Mouse (Mus musculus) heart, postnatal 0 days (tissue): ENCODE measurements around the gene Raly. TPM values are rescaled to one million over a fixed set of nuclear protein-coding genes. Genes with fewer than 3 reads are reported as not detected.

Experiments
- ATAC-seq: fragments of 200-750 bp; cut with Nextera tagmentation; 2 replicates; pipeline ENCODE4 v1.8.0; 2017; ENCODE audit warnings: low read depth, moderate number of reproducible peaks, moderate library complexity; ENCODE audit not compliant: insufficient read depth
- DNase-seq: peaks from one replicate; pipeline ENCODE4 v3.0.0-alpha.2; 2016; ENCODE audit warnings: low spot score
- H3K27ac ChIP-seq: fragments of 300-500 bp; sonication (generic); 2 replicates; pipeline ENCODE4 v1.5.1; 2014; ENCODE audit warnings: low read depth, mild to moderate bottlenecking
- H3K27me3 ChIP-seq: fragments of 300-500 bp; sonication (generic); 2 replicates; pipeline ENCODE4 v1.6.1; 2014; ENCODE audit warnings: low read length, mixed read lengths; ENCODE audit not compliant: control insufficient read depth, insufficient read depth
- H3K36me3 ChIP-seq: fragments of 300-500 bp; sonication (generic); replicated peaks from 2 replicates; pipeline ENCODE4 v1.6.1; 2014; ENCODE audit warnings: low read length, mixed read lengths; ENCODE audit not compliant: control insufficient read depth, insufficient read depth
- H3K4me1 ChIP-seq: fragments of 300-500 bp; sonication (generic); 2 replicates; pipeline ENCODE4 v1.6.1; 2014; ENCODE audit warnings: antibody characterized with exemption; ENCODE audit not compliant: control insufficient read depth, insufficient read depth
- H3K4me2 ChIP-seq: fragments of 300-500 bp; sonication (generic); 2 replicates; pipeline ENCODE4 v1.6.1; 2014; ENCODE audit warnings: low read depth, mild to moderate bottlenecking, low read length, moderate library complexity
- H3K4me3 ChIP-seq: fragments of 300-500 bp; sonication (generic); 2 replicates; pipeline ENCODE4 v1.5.1; 2014; ENCODE audit warnings: low read depth, low read length
- H3K9ac ChIP-seq: fragments of 300-500 bp; sonication (generic); replicated peaks from 2 replicates; pipeline ENCODE4 v1.6.1; 2014; ENCODE audit warnings: low read depth, low read length, mixed read lengths
- H3K9me3 ChIP-seq: fragments of 300-500 bp; sonication (generic); replicated peaks from 2 replicates; pipeline ENCODE4 v1.6.1; 2016; ENCODE audit warnings: low read length; ENCODE audit not compliant: control insufficient read depth
- CTCF ChIP-seq: IDR thresholded peaks from 2 replicates; pipeline ENCODE4 v1.5.1; 2016; ENCODE audit warnings: antibody characterized with exemption, control low read depth, low read depth
- EP300 ChIP-seq: IDR thresholded peaks from 2 replicates; pipeline ENCODE4 v1.6.1; 2016; ENCODE audit warnings: antibody characterized with exemption, low read depth
- WGBS: fragments of 180-500 bp; shearing (Covaris S2); extraction: QIAGEN DNeasy Blood & Tissue Kit; methylation state at CpG from one replicate; pipeline ENCODE4 v1.1.7; 2014; 5-methylcytosine and 5-hydroxymethylcytosine counted together
- polyA plus RNA-seq: library from polyadenylated mRNA; unstranded; fragments of >200 nt; fragmentation: Nextera tagmentation; extraction: Ambion mirVana; gene quantifications from 2 replicates; pipeline ENCODE4 v1.2.1, GENCODE M21; 2015
- total RNA-seq: library from RNA; depleted of rRNA; stranded (reverse); fragments of >200 nt; gene quantifications from 2 replicates; pipeline ENCODE4 v1.2.3, GENCODE M21; 2014; ENCODE audit warnings: low replicate concordance

Gene Raly
- total and polyA plus RNA-seq, 2 experiments from 2014 or later, result 21.7 to 266 TPM

DNA sequence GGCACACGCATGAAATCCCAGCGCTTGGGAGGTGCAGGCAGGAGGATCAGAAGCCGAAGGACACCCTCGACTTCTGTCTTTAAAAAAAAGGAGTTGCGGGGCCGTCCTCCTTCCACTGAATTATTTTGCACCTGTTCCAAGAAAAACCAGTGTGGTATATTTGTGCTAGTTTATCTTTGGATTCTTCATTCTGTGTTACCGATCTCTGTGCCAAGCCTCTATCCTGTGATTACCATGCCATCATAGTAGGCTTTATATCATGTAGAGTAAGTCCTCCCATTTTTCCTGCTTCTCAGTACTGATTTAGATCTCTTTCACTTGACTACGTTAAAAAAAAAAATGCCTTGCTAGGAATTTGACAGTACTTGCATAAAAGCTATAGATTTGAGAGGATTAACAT lies 19.3 kb upstream of the Raly start:
- no peak overlapping the region for H3K4me2 ChIP-seq
- H3K27me3 ChIP-seq, result no peaks in the 10 kb centered on the region

DNA sequence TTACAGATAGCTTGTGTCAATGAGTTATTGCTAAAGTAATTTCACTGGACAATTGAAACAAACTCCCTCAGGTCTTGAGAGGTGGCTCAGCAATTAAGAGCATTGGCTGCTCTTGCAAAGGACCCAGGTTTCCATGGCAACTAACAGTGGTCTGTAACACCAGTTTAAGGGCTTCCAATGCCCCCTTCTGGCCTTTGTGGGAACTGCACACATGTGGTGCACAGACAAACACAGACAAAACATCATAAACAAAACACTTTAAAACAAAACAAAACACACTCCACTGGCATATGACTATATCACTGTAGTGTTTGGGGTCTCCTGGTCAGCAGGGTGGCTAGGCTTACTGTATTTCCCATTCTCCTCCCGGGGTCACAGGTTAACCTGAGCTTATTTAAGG lies 16.9 kb upstream of the Raly start:
- no peak for DNase-seq
- H3K4me2 ChIP-seq, result no peak overlapping the region

More for the DNA sequence above, 19.3 kb upstream of the Raly start:
- TF ChIP-seq CTCF (no peak), EP300 (no peak)
- no peaks in the 10 kb centered on the region for H3K4me1 ChIP-seq
- no peaks in the 10 kb centered on the region for H3K9me3 ChIP-seq
- H3K27ac ChIP-seq, result no peak overlapping the region
- no peak overlapping the region for H3K9ac ChIP-seq
- ATAC-seq (no peak), DNase-seq (no peak)
- H3K36me3 ChIP-seq, result no peaks in the 10 kb centered on the region
- H3K4me3 ChIP-seq, result no peak overlapping the region
- 75% methylated on average over 8 of the region's 8 CpGs for WGBS

DNA sequence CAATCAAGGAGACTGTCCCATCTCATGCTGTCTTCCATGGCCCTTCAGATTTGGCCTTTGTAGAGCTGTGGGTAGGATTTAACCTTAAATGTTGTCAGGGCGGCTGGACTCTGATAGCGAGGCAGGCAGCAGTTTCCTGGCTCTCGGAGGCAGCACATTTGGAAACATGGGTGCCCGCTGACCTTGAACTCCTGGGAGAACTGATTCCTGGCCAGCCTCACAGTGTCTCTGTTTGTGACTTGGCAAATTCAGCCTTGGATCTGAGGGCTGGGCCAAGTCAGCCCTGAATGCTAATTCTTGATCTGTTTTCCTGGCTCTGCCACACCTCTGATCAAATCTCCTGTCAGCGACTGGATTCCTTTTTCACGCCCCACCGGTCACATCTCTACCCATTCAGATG lies 14.4 kb upstream of the Raly start:
- Histone ChIP-seq H3K4me2 (no peak overlapping the region), H3K27me3 (no peaks in the 10 kb centered on the region), H3K4me1 (no peaks in the 10 kb centered on the region), H3K4me3 (no peak overlapping the region), H3K27ac (no peak overlapping the region), H3K9ac (no peak overlapping the region), H3K36me3 (no peaks in the 10 kb centered on the region), H3K9me3 (no peaks in the 10 kb centered on the region)
- DNase-seq (no peak), ATAC-seq (no peak)
- TF ChIP-seq EP300 (no peak), CTCF (no peak)
- WGBS, result 44% methylated on average over 7 of the region's 7 CpGs

More for the DNA sequence above, 16.9 kb upstream of the Raly start:
- no peak for ATAC-seq
- WGBS, result 82% methylated on average over 1 of the region's 1 CpGs
- H3K36me3 ChIP-seq, result no peaks in the 10 kb centered on the region
- no peak overlapping the region for H3K27ac ChIP-seq
- no peaks in the 10 kb centered on the region for H3K4me1 ChIP-seq
- TF ChIP-seq EP300, result no peak
- peak; percentile 16 for TF ChIP-seq CTCF
- no peaks in the 10 kb centered on the region for H3K9me3 ChIP-seq
- no peaks in the 10 kb centered on the region for H3K27me3 ChIP-seq
- H3K9ac ChIP-seq, result no peak overlapping the region
- H3K4me3 ChIP-seq, result no peak overlapping the region

DNA sequence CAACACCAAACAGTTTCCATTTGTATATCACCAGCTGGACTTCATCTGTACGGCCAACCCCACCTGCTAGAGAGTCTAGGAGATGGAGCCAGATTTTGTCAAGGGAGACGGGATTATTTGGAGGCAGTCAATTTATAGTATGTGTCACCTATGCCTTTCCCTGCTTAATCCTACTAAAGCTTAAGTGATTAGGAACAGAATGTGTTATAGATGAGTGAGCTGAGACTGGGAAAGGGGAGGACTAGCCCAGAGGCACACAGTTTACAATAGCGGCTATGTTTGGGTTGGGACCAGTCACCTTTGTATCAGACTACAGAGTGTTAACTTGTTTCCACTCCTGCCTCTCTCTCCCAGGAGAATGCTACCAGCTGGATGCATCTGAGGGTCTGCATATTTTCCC lies 11.2 kb upstream of the Raly start:
- H3K4me3 ChIP-seq, result no peak overlapping the region
- no peaks in the 10 kb centered on the region for H3K9me3 ChIP-seq
- no peak for TF ChIP-seq CTCF
- no peak for TF ChIP-seq EP300
- 54% methylated on average over 3 of the region's 3 CpGs for WGBS
- H3K9ac ChIP-seq, result no peak overlapping the region
- no peak for DNase-seq
- no peaks in the 10 kb centered on the region for H3K4me1 ChIP-seq
- H3K4me2 ChIP-seq, result no peak overlapping the region
- no peaks in the 10 kb centered on the region for H3K27me3 ChIP-seq
- no peak for ATAC-seq
- no peak overlapping the region for H3K27ac ChIP-seq
- no peaks in the 10 kb centered on the region for H3K36me3 ChIP-seq

DNA sequence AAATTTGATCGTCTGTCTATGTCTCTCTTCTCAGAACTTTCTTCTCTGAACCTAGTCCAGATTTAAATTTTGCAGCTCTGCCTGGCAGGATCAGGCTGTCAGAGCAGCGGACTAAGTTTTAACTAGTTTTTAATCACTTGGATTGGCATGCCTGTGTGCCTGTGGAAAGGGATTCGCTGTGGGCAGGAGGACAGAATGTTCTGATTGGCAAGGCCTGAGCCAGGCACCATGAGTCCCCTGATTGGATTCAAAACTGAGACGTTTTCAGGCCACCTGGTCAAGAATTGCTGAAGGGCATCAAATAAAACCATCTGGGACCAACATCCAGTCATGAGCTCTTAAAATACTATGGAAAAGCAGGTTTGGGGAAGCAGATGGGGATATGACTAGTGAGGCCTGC lies 8.5 kb upstream of the Raly start:
- H3K36me3 ChIP-seq, result no peaks in the 10 kb centered on the region
- ATAC-seq, result no peak
- no peak for DNase-seq
- no peaks in the 10 kb centered on the region for H3K27me3 ChIP-seq
- H3K4me2 ChIP-seq, result no peak overlapping the region
- H3K27ac ChIP-seq, result no peak overlapping the region
- TF ChIP-seq CTCF (no peak), EP300 (no peak)
- 72% methylated on average over 4 of the region's 4 CpGs for WGBS
- no peaks in the 10 kb centered on the region for H3K9me3 ChIP-seq
- H3K4me3 ChIP-seq, result no peak overlapping the region
- H3K4me1 ChIP-seq, result 0 out of 2 replicates have a peak, but pooled peaks cover 3% of the 10 kb centered on the region
- no peak overlapping the region for H3K9ac ChIP-seq

DNA sequence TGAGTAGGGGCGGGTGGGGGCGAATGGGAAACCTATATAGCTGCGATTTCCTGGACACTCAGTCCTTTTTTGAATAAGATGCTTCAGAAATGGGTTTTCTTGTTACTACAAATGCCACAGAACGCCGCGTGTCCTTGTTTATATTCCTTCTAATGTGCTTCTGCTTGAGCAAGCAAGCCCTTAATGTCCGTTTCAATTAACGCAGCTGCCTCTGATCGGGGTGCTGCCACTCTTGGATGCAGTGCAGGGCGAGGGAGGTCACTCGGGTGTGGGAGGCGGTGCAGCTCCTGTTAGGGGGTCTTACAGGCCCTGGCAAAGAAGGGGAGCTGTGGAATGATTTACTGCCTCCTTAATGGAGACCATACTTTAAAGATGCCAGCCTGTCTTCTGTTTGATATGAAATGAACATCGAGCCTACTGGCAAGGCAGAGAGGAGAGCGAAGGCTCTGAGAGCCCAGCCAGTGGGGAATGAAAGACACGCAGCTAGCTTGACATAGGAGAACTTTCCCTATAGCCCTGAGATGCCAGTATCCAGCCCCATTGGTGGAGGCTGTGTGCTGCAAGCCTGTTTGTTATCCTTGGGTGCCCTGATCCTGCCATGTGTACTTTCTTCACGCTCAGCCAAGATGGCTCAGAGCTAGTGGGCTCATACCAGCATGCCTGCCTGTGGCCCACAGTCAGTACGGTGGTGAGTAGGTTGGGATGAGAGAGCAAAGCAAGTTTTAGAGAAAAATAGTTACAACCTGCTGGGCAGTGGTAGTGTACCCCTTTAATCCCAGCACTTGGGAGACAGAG lies 7.8 kb upstream of the Raly start:
- no peaks in the 10 kb centered on the region for H3K27me3 ChIP-seq
- 80% methylated on average over 17 of the region's 17 CpGs for WGBS
- no peaks in the 10 kb centered on the region for H3K36me3 ChIP-seq
- ATAC-seq, result no peak
- TF ChIP-seq CTCF (no peak), EP300 (no peak)
- no peak overlapping the region for H3K9ac ChIP-seq
- no peaks in the 10 kb centered on the region for H3K9me3 ChIP-seq
- no peak overlapping the region for H3K4me2 ChIP-seq
- H3K4me3 ChIP-seq, result no peak overlapping the region
- DNase-seq, result no peak
- 0 out of 2 replicates have a peak, but pooled peaks cover 3% of the 10 kb centered on the region for H3K4me1 ChIP-seq
- no peak overlapping the region for H3K27ac ChIP-seq
